Mouse (Mus musculus): ENCODE data around the gene Snx14. TPM values are rescaled to one million over a fixed set of nuclear protein-coding genes. Genes with fewer than 3 reads are reported as not detected.
A peak's percentile ranks its signal among the peaks of the same experiment; 100 is the strongest.
"Not testable (repeated sequence)": the region's sequence is repeated elsewhere in the genome, so short reads cannot be mapped to it uniquely, and the experiment has no call there.

The Snx14 gene
- 10 to 100 TPM; 11.7 to 13.9 TPM for total RNA-seq (2021)
- long read RNA-seq, experiment 1, transcript Snx14-207 (29 exons, 3,082 nt), result major isoform, 5 of 5 reads
- long read RNA-seq, experiment 1, partial matches to known transcripts, result 0 of 5 reads
- long read RNA-seq, experiment 1, other reads (novel, unspliced or antisense), result 0 of 5 reads
- long read RNA-seq, experiment 2, transcript Snx14-207 (29 exons, 3,082 nt), result major isoform, 5 of 7 reads
- long read RNA-seq, experiment 2, partial matches to known transcripts, result 1 of 7 reads
- long read RNA-seq, experiment 2, other reads (novel, unspliced or antisense), result 0 of 7 reads

- DNase-seq, result peak; percentile 97
- intact Hi-C loops (cut with DNase I; ENCODE audit: low total_unique reads), result no loop called here
These were observed at the start of gene Snx14 for GRCm38 (mm10) chr9:88438555-88439237. Snx14 (minus strand) TSS chr9:88438958.

GRCm38 (mm10) chr9:88484531-88484930, 45.8 kb upstream of the Snx14 start:
- intact Hi-C loops (cut with DNase I; ENCODE audit: low total_unique reads), result loop anchor here (2.0 kb wide), 1 partner anchor 34 kb away; no protein-coding TSS in a partner anchor
- DNase-seq, result no peak

GRCm38 (mm10) chr9:88482829-88483396, 44.2 kb upstream of the Snx14 start:
- intact Hi-C loops (cut with DNase I; ENCODE audit: low total_unique reads), result no loop called here
- peak; percentile 89 for DNase-seq

- peak; percentile 94 for DNase-seq
- intact Hi-C loops (cut with DNase I; ENCODE audit: low total_unique reads), result not testable (repeated sequence)
These were observed 43.6 kb upstream of the Snx14 start, which contains the start of gene Syncrip for GRCm38 (mm10) chr9:88482230-88482828. Syncrip (minus strand) TSS chr9:88482574.

GRCm38 (mm10) chr9:88481791-88482160, 43.0 kb upstream of the Snx14 start:
- intact Hi-C loops (cut with DNase I; ENCODE audit: low total_unique reads), result no loop called here
- DNase-seq, result peak; percentile 39

GRCm38 (mm10) chr9:88481061-88481790, 42.5 kb upstream of the Snx14 start:
- intact Hi-C loops (cut with DNase I; ENCODE audit: low total_unique reads), result no loop called here
- peak; percentile 44 for DNase-seq

- DNase-seq, result no peak
- intact Hi-C loops (cut with DNase I; ENCODE audit: low total_unique reads), result no loop called here
These were observed 41.4 kb upstream of the Snx14 start for GRCm38 (mm10) chr9:88480120-88480519.

- intact Hi-C loops (cut with DNase I; ENCODE audit: low total_unique reads), result loop anchor here (5.0 kb wide), 1 partner anchor 1294 kb away; no protein-coding TSS in a partner anchor
- no peak for DNase-seq
These were observed 37.4 kb upstream of the Snx14 start for GRCm38 (mm10) chr9:88476138-88476537.

GRCm38 (mm10) chr9:88461017-88461416, 22.3 kb upstream of the Snx14 start:
- DNase-seq; intact Hi-C loops (cut with DNase I; ENCODE audit: low total_unique reads): not testable (repeated sequence)

GRCm38 (mm10) chr9:88439991-88440390, 1.2 kb upstream of the Snx14 start:
- no peak for DNase-seq
- intact Hi-C loops (cut with DNase I; ENCODE audit: low total_unique reads), result no loop called here

GRCm38 (mm10) chr9:88439238-88439600, 461 bp upstream of the Snx14 start:
- no peak for DNase-seq
- intact Hi-C loops (cut with DNase I; ENCODE audit: low total_unique reads), result no loop called here

- intact Hi-C loops (cut with DNase I; ENCODE audit: low total_unique reads), result no loop called here
- DNase-seq, result no peak
These were observed 562 bp downstream of the Snx14 start for GRCm38 (mm10) chr9:88438237-88438554.

GRCm38 (mm10) chr9:88437342-88438236, 1.2 kb downstream of the Snx14 start:
- intact Hi-C loops (cut with DNase I; ENCODE audit: low total_unique reads), result no loop called here
- DNase-seq, result no peak

GRCm38 (mm10) chr9:88424356-88424755, 14.4 kb downstream of the Snx14 start:
- intact Hi-C loops (cut with DNase I; ENCODE audit: low total_unique reads), result loop anchor here (10.0 kb wide), 1 partner anchor 110 kb away; no protein-coding TSS in a partner anchor
- no peak for DNase-seq

GRCm38 (mm10) chr9:88422428-88422827, 16.3 kb downstream of the Snx14 start:
- DNase-seq, result no peak
- intact Hi-C loops (cut with DNase I; ENCODE audit: low total_unique reads), result loop anchor here (10.0 kb wide), 1 partner anchor 112 kb away; no protein-coding TSS in a partner anchor

- intact Hi-C loops (cut with DNase I; ENCODE audit: low total_unique reads), result no loop called here
- no peak for DNase-seq
These were observed 22.0 kb downstream of the Snx14 start for GRCm38 (mm10) chr9:88416752-88417151.

GRCm38 (mm10) chr9:88409978-88410377, 28.8 kb downstream of the Snx14 start:
- intact Hi-C loops (cut with DNase I; ENCODE audit: low total_unique reads), result no loop called here

GRCm38 (mm10) chr9:88404515-88404914, 34.2 kb downstream of the Snx14 start:
- DNase-seq, result no peak
- intact Hi-C loops (cut with DNase I; ENCODE audit: low total_unique reads), result loop anchor here (5.0 kb wide), 1 partner anchor 162 kb away; no protein-coding TSS in a partner anchor

More at GRCm38 (mm10) chr9:88409978-88410377, 28.8 kb downstream of the Snx14 start:
- no peak for DNase-seq
